Mouse (Mus musculus) liver, adult 2 months (tissue): ENCODE results near the gene Il17rb. TPM values are rescaled to one million over a fixed set of nuclear protein-coding genes. Genes with fewer than 3 reads are reported as not detected.

Source experiments
- DNase-seq: peaks from one replicate; pipeline ENCODE4 v3.0.0-alpha.2; 2011; ENCODE audit warnings: low read depth, low spot score; ENCODE audit errors: extremely low read depth
- H3K27ac ChIP-seq: fragments of 200-500 bp; replicated peaks from 2 replicates; pipeline ENCODE4 v1.5.1; 2012; ENCODE audit warnings: low read depth, mild to moderate bottlenecking, control low read depth, inconsistent platforms, low read length; ENCODE audit not compliant: insufficient read depth
- H3K27me3 ChIP-seq: fragments of 200-500 bp; 2 replicates; pipeline ENCODE4 v1.6.1; 2012; ENCODE audit warnings: mild to moderate bottlenecking, moderate library complexity, low read length, inconsistent platforms; ENCODE audit not compliant: control insufficient read depth, insufficient read depth
- H3K36me3 ChIP-seq: fragments of 200-500 bp; 2 replicates; pipeline ENCODE4 v1.6.1; 2012; ENCODE audit warnings: low read length, inconsistent platforms; ENCODE audit not compliant: control insufficient read depth, insufficient read depth
- H3K4me1 ChIP-seq: fragments of 200-500 bp; 2 replicates; pipeline ENCODE4 v1.6.1; 2011; ENCODE audit warnings: low read length; ENCODE audit not compliant: control insufficient read depth, insufficient read depth
- H3K4me3 ChIP-seq: fragments of 200-500 bp; 2 replicates; pipeline ENCODE4 v1.5.1; 2011; ENCODE audit warnings: low read depth, mild to moderate bottlenecking, control low read depth, low read length, moderate library complexity; ENCODE audit not compliant: insufficient read depth
- H3K79me2 ChIP-seq: fragments of 200-500 bp; 2 replicates; pipeline ENCODE4 v1.6.1; 2012; ENCODE audit warnings: inconsistent platforms, mild to moderate bottlenecking, low read length, moderate library complexity; ENCODE audit not compliant: control insufficient read depth, insufficient read depth
- H3K9ac ChIP-seq: fragments of 200-500 bp; 2 replicates; pipeline ENCODE4 v1.6.1; 2012; ENCODE audit warnings: low read depth, mild to moderate bottlenecking, control low read depth, inconsistent platforms, low read length
- CTCF ChIP-seq: fragments of 200-500 bp; IDR thresholded peaks from 2 replicates; pipeline ENCODE4 v1.5.1; 2011; ENCODE audit warnings: low read depth, low read length, control low read depth
- POLR2A ChIP-seq: fragments of 200-500 bp; IDR thresholded peaks from 2 replicates; pipeline ENCODE4 v1.6.1; 2011; ENCODE audit warnings: low read length, control low read depth; ENCODE audit not compliant: insufficient read depth; ENCODE audit errors: extremely low read depth
- WGBS: fragments of 180-500 bp; shearing (Covaris S2); methylation state at CpG from one replicate; pipeline ENCODE4 v1.1.7; 2018; 5-methylcytosine and 5-hydroxymethylcytosine counted together
- polyA plus RNA-seq: library from polyadenylated mRNA; depleted of rRNA; stranded (reverse); fragments of >200 nt; gene quantifications from 2 replicates; pipeline ENCODE4 v1.2.3, GENCODE M21; 2012
- total RNA-seq: library from RNA; depleted of rRNA; stranded (reverse); fragments of >200 nt; gene quantifications from 2 replicates; pipeline ENCODE4 v1.2.3, GENCODE M21; 2014

Gene Il17rb
- total and polyA plus RNA-seq, 2 experiments, result 7.7 to 8.2 TPM

DNA sequence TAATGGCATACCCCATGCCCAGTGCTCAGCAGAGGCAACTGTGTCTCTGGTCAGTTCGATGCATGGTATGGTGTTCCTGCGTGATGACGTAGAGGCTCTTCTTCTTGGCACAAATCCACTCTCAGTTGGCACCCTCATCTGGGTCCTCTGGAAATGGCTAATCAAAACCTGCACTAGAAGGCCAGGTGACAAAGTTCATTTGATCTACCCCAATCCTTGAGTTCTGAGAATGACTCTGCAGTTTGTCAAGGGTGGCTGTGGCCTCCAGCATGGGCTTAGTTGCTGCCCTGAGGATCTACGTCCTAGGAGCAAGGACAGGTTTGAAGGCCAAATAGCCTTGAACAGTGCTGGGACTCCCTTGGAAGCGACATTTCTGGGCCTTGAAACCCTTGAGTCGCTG is 10.2 kb upstream of the Il17rb start:
- Histone ChIP-seq H3K9ac (peak overlapping the region; percentile 54), H3K36me3 (peaks cover 5% of the 10 kb centered on the region; the same call in 1 of the 2 replicates), H3K4me3 (no peak overlapping the region), H3K27me3 (no peaks in the 10 kb centered on the region), H3K79me2 (peaks cover 19% of the 10 kb centered on the region; the same call in 1 of the 2 replicates), H3K4me1 (peaks cover 60% of the 10 kb centered on the region), H3K27ac (peak overlapping the region; percentile 98)
- 34% methylated on average over 6 of the region's 6 CpGs for WGBS
- TF ChIP-seq CTCF (no peak), POLR2A (no peak)
- DNase-seq, result peak; percentile 89

GRCm38 (mm10) chr14:30018463-30018801 is 9.7 kb upstream of the Il17rb start:
- peak overlapping the region; percentile 57 for H3K9ac ChIP-seq
- TF ChIP-seq POLR2A (no peak), CTCF (no peak)
- peaks cover 19% of the 10 kb centered on the region; the same call in 1 of the 2 replicates for H3K79me2 ChIP-seq
- peak overlapping the region; percentile 98 for H3K27ac ChIP-seq
- H3K27me3 ChIP-seq, result no peaks in the 10 kb centered on the region
- 18% methylated on average over 4 of the region's 4 CpGs for WGBS
- no peak overlapping the region for H3K4me3 ChIP-seq
- DNase-seq, result peak; percentile 98
- peaks cover 5% of the 10 kb centered on the region; the same call in 1 of the 2 replicates for H3K36me3 ChIP-seq
- peaks cover 61% of the 10 kb centered on the region for H3K4me1 ChIP-seq

- 18% methylated on average over 8 of the region's 8 CpGs for WGBS
- no peak overlapping the region for H3K4me3 ChIP-seq
- no peaks in the 10 kb centered on the region for H3K27me3 ChIP-seq
- H3K9ac ChIP-seq, result peak overlapping the region; percentile 57
- H3K4me1 ChIP-seq, result peaks cover 61% of the 10 kb centered on the region
- peak; percentile 72 for DNase-seq
- H3K27ac ChIP-seq, result peak overlapping the region; percentile 95
- H3K36me3 ChIP-seq, result peaks cover 5% of the 10 kb centered on the region; the same call in 1 of the 2 replicates
- peaks cover 16% of the 10 kb centered on the region; the same call in 1 of the 2 replicates for H3K79me2 ChIP-seq
- TF ChIP-seq POLR2A (no peak), CTCF (no peak)
These were observed 9.2 kb upstream of the Il17rb start for GRCm38 (mm10) chr14:30017794-30018462.

- H3K79me2 ChIP-seq, result peaks cover 15% of the 10 kb centered on the region; the same call in 1 of the 2 replicates
- H3K27me3 ChIP-seq, result no peaks in the 10 kb centered on the region
- WGBS, result 29% methylated on average over 5 of the region's 5 CpGs
- H3K9ac ChIP-seq, result peak overlapping the region; percentile 17; the same call in 1 of the 2 replicates
- DNase-seq, result peak; percentile 95
- H3K4me1 ChIP-seq, result peaks cover 57% of the 10 kb centered on the region
- TF ChIP-seq CTCF (no peak), POLR2A (no peak)
- peak overlapping the region; percentile 95 for H3K27ac ChIP-seq
- no peak overlapping the region for H3K4me3 ChIP-seq
- H3K36me3 ChIP-seq, result peaks cover 3% of the 10 kb centered on the region; the same call in 1 of the 2 replicates
These were observed 8.0 kb upstream of the Il17rb start for GRCm38 (mm10) chr14:30016666-30017065.

GRCm38 (mm10) chr14:30015008-30015407 is 6.3 kb upstream of the Il17rb start:
- DNase-seq, result no peak
- Histone ChIP-seq H3K27ac (peak overlapping the region; percentile 58), H3K79me2 (peaks cover 19% of the 10 kb centered on the region; the same call in 1 of the 2 replicates), H3K4me1 (peaks cover 56% of the 10 kb centered on the region), H3K27me3 (no peaks in the 10 kb centered on the region), H3K4me3 (no peak overlapping the region), H3K36me3 (0 out of 2 replicates have a peak, but pooled peaks cover 2% of the 10 kb centered on the region), H3K9ac (peak overlapping the region; percentile 2; the same call in 1 of the 2 replicates)
- TF ChIP-seq CTCF, result no peak
- TF ChIP-seq POLR2A, result no peak
- 42% methylated on average over 1 of the region's 1 CpGs for WGBS

DNA sequence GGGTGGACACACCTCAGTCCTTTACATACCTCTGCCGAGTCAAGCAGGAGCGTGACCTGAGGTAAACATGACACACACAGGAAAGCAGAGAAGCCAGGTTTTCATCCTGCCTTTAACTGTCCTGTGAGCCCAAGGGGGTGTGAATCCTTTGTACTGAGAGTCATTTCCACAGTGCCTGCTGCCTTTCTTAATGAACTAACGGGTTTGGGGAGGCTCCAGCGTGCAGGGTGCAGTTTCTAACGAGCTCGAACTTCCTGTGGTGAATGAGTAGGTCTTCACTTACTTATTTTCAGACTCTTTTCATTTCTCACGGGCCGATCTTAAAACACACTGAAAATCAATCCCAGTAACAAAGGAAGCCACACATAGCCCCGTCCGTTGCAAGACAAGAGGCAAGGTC is 5.8 kb upstream of the Il17rb start:
- WGBS, result 30% methylated on average over 10 of the region's 10 CpGs
- Histone ChIP-seq H3K9ac (peak overlapping the region; percentile 14; the same call in 1 of the 2 replicates), H3K27me3 (no peaks in the 10 kb centered on the region), H3K4me1 (peaks cover 52% of the 10 kb centered on the region), H3K36me3 (0 out of 2 replicates have a peak, but pooled peaks cover 2% of the 10 kb centered on the region), H3K79me2 (peaks cover 14% of the 10 kb centered on the region; the same call in 1 of the 2 replicates), H3K27ac (peak overlapping the region; percentile 58), H3K4me3 (no peak overlapping the region)
- no peak for DNase-seq
- TF ChIP-seq CTCF, result no peak
- TF ChIP-seq POLR2A, result no peak
